Mouse (Mus musculus): ENCODE results near the gene Ptprd. TPM values are rescaled to one million over a fixed set of nuclear protein-coding genes. Genes with fewer than 3 reads are reported as not detected.

Gene Ptprd
- polyA plus RNA-seq, 1 experiment from 2014 or later, result 6.3 TPM

DNA sequence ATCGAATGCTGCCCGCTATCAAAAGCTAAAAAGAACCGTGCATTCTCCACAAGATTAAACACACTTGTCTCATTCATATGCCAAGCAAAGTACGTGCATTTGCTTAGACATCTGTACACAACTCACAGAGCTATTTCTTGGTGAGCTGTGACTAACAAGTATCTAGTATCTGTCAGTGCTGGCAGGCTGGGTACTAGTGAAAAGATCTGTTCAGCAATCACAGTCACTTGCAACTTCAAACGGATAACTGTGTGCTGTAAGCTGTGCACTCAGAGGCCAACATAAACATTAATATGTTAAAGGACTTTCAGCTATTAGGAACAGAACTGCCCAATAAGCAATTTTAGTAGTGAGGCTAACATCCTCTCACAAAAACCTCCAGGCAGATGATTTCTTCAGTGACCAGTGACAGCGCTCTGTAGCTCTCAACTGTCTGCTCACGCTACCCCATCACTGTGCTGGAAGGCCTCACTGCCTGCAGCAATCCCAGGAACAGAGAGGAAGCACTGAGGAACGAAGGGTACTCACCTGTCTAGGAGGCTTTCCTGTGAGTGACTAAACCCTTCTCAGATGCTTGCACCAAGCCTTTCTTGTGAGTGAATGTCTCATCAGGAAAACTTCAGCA, 1918.9 kb downstream of the Ptprd start:
- Histone ChIP-seq H3K27ac (ENCODE audit: low read length) (no peak overlapping the region), H3K27me3 (ENCODE audit: control insufficient read depth, insufficient read depth, low read depth, low read length) (no peaks in the 10 kb centered on the region), H3K36me3 (ENCODE audit: control insufficient read depth, insufficient read depth) (no peaks in the 10 kb centered on the region), H3K4me3 (ENCODE audit: low read depth, low read length) (no peak overlapping the region), H3K9ac (ENCODE audit: low read depth, low read length) (no peak overlapping the region), H3K4me1 (ENCODE audit: control insufficient read depth, low read depth, low read length) (no peaks in the 10 kb centered on the region), H3K4me2 (ENCODE audit: low read depth, low read length) (no peak overlapping the region), H3K9me3 (replicated peaks; ENCODE audit: control insufficient read depth, low read length) (no peaks in the 10 kb centered on the region)
- no peak for ATAC-seq (ENCODE audit: low read depth)
- 70% methylated on average over 8 of the region's 8 CpGs for WGBS (ENCODE audit: insufficient replicate concordance)

DNA sequence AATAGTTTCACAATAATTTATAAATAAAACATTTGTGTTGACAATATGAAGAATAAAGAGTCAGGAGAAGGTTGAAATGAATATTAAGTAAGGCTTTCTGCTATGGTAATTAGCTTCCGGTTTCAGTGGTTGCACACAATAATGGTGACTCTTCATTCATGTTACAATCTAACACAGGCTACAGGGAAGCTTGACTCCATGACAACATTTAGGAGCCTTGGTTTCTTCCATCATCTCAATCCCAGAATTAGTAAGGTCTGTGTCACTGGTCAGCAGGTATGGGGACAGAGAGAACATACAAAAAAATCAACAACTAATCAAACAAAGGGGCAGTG, 1921.3 kb downstream of the Ptprd start:
- Histone ChIP-seq H3K9ac (ENCODE audit: low read depth, low read length) (no peak overlapping the region), H3K27me3 (ENCODE audit: control insufficient read depth, insufficient read depth, low read depth, low read length) (no peaks in the 10 kb centered on the region), H3K4me3 (ENCODE audit: low read depth, low read length) (no peak overlapping the region), H3K4me2 (ENCODE audit: low read depth, low read length) (no peak overlapping the region), H3K27ac (ENCODE audit: low read length) (no peak overlapping the region), H3K4me1 (ENCODE audit: control insufficient read depth, low read depth, low read length) (no peaks in the 10 kb centered on the region), H3K9me3 (replicated peaks; ENCODE audit: control insufficient read depth, low read length) (no peaks in the 10 kb centered on the region), H3K36me3 (ENCODE audit: control insufficient read depth, insufficient read depth) (no peaks in the 10 kb centered on the region)
- no peak for ATAC-seq (ENCODE audit: low read depth)
- WGBS (ENCODE audit: insufficient replicate concordance), result 80% methylated on average over 1 of the region's 1 CpGs

DNA sequence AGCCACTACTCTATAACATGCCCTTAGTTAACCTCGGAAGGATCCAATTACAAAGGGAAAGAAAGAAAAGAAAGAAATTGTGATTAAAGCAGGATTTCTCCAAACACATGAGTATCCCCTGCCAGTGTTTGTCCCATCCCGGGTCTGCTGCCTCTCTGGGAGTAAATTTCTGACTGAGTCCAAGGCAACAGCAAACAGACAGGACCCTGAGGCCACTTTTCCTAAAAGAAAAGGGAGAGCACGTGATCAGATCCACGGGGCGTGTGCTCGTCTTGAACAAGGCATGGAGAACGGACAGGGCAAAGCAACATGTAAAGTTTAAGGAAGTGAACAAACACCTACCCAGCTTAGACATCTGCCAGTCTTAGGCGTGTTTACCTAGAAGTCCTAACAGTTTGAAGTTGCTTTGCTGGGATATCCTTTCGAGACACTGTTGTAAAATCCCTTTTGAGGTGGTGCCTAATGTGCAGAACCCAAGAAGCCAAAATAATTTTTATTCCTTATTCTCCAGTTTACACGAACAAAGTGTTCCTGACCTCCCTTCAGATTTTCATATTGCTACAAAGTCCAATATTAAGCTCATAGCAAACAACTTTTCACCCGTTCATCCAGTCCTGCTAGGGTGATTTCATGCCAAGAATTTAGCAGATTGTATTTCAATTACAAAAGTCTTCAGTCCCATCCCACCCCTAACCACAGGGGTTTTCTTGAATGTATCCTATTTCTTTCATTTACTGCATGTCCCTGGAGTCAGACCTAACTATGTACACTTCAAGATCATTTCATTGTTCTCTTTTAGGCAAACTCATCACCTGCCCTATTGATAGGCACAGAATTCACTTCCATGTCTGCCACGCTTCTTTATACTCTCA, 1921.9 kb downstream of the Ptprd start:
- H3K27ac ChIP-seq (ENCODE audit: low read length), result no peak overlapping the region
- WGBS (ENCODE audit: insufficient replicate concordance), result 52% methylated on average over 12 of the region's 12 CpGs
- no peak overlapping the region for H3K9ac ChIP-seq (ENCODE audit: low read depth, low read length)
- no peak overlapping the region for H3K4me3 ChIP-seq (ENCODE audit: low read depth, low read length)
- no peak overlapping the region for H3K4me2 ChIP-seq (ENCODE audit: low read depth, low read length)
- ATAC-seq (ENCODE audit: low read depth), result no peak
- no peaks in the 10 kb centered on the region for H3K9me3 ChIP-seq (replicated peaks; ENCODE audit: control insufficient read depth, low read length)
- H3K4me1 ChIP-seq (ENCODE audit: control insufficient read depth, low read depth, low read length), result no peaks in the 10 kb centered on the region
- H3K27me3 ChIP-seq (ENCODE audit: control insufficient read depth, insufficient read depth, low read depth, low read length), result no peaks in the 10 kb centered on the region
- no peaks in the 10 kb centered on the region for H3K36me3 ChIP-seq (ENCODE audit: control insufficient read depth, insufficient read depth)

DNA sequence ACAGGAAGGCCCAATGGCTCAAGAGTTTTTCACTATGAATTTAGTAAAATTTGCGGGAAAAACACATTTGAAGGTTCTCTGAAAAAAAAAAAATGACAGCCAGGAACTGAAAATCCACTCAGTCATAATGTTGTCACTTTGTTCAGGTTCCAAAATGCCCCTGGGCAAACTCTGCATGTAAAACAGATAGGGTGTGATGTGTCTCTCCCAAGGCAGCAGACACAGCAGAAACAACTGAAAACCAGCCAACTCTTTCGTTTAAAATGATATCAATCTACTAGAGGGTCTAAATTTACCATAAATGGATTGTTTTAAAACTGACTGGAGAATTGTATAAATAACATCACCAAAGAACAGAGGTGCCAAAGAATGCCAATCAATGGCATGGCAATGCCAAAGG, 1925.7 kb downstream of the Ptprd start:
- Histone ChIP-seq H3K9me3 (replicated peaks; ENCODE audit: control insufficient read depth, low read length) (no peaks in the 10 kb centered on the region), H3K9ac (ENCODE audit: low read depth, low read length) (no peak overlapping the region), H3K4me2 (ENCODE audit: low read depth, low read length) (no peak overlapping the region), H3K4me1 (ENCODE audit: control insufficient read depth, low read depth, low read length) (no peaks in the 10 kb centered on the region), H3K27ac (ENCODE audit: low read length) (no peak overlapping the region), H3K4me3 (ENCODE audit: low read depth, low read length) (no peak overlapping the region), H3K27me3 (ENCODE audit: control insufficient read depth, insufficient read depth, low read depth, low read length) (no peaks in the 10 kb centered on the region), H3K36me3 (ENCODE audit: control insufficient read depth, insufficient read depth) (no peaks in the 10 kb centered on the region)
- WGBS (ENCODE audit: insufficient replicate concordance), result 53% methylated on average over 2 of the region's 2 CpGs
- ATAC-seq (ENCODE audit: low read depth), result no peak

DNA sequence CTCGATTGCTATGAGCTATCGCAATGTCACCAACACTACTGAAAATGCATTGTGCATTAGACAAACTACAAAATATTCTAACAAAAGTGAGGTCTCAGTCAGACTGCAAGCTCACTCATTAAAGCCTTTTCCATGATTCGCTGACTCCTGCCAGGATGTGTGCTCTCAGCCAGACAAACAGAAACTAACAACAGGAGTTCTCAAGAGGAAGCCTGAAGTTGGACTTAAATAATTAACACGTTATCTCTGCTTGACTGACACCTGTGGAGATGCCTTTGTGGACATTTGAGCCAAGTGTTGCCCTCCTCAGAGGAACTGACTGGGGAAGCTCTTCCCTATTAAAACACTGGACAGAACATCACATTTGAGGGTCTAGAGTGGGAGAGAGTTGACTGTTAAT, 1928.9 kb downstream of the Ptprd start:
- Histone ChIP-seq H3K4me2 (ENCODE audit: low read depth, low read length) (no peak overlapping the region), H3K27ac (ENCODE audit: low read length) (no peak overlapping the region)
- 58% methylated on average over 4 of the region's 4 CpGs for WGBS (ENCODE audit: insufficient replicate concordance)

DNA sequence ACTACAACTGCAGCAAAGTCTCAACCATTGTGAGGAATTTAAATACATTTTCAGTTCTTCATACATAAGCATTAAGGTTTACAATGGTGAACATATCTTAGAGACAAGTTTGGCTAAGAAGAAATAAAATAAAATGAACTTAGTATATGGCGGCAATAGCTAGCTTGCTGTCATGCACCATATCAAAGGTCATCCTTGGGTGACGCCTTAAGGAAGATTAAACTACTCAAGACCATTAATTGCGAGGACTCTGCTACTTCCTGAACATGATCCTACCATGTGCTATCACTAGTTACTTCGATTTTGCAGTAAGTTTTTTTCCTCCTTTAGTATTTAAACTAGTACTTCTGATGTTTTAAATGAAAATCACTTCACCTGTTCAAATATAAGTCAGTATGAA, 1949.0 kb downstream of the Ptprd start:
- H3K4me1 ChIP-seq (ENCODE audit: control insufficient read depth, low read depth, low read length), result no peaks in the 10 kb centered on the region
- H3K4me3 ChIP-seq (ENCODE audit: low read depth, low read length), result no peak overlapping the region
- no peak overlapping the region for H3K27ac ChIP-seq (ENCODE audit: low read length)
- WGBS (ENCODE audit: insufficient replicate concordance), result 57% methylated on average over 4 of the region's 4 CpGs
- no peaks in the 10 kb centered on the region for H3K36me3 ChIP-seq (ENCODE audit: control insufficient read depth, insufficient read depth)
- no peaks in the 10 kb centered on the region for H3K9me3 ChIP-seq (replicated peaks; ENCODE audit: control insufficient read depth, low read length)
- no peak for ATAC-seq (ENCODE audit: low read depth)
- H3K27me3 ChIP-seq (ENCODE audit: control insufficient read depth, insufficient read depth, low read depth, low read length), result no peaks in the 10 kb centered on the region
- no peak overlapping the region for H3K4me2 ChIP-seq (ENCODE audit: low read depth, low read length)
- H3K9ac ChIP-seq (ENCODE audit: low read depth, low read length), result no peak overlapping the region

More for the DNA sequence above, 1928.9 kb downstream of the Ptprd start:
- no peaks in the 10 kb centered on the region for H3K9me3 ChIP-seq (replicated peaks; ENCODE audit: control insufficient read depth, low read length)
- no peaks in the 10 kb centered on the region for H3K36me3 ChIP-seq (ENCODE audit: control insufficient read depth, insufficient read depth)
- H3K27me3 ChIP-seq (ENCODE audit: control insufficient read depth, insufficient read depth, low read depth, low read length), result no peaks in the 10 kb centered on the region
- no peak overlapping the region for H3K9ac ChIP-seq (ENCODE audit: low read depth, low read length)
- no peaks in the 10 kb centered on the region for H3K4me1 ChIP-seq (ENCODE audit: control insufficient read depth, low read depth, low read length)
- no peak for ATAC-seq (ENCODE audit: low read depth)
- no peak overlapping the region for H3K4me3 ChIP-seq (ENCODE audit: low read depth, low read length)

DNA sequence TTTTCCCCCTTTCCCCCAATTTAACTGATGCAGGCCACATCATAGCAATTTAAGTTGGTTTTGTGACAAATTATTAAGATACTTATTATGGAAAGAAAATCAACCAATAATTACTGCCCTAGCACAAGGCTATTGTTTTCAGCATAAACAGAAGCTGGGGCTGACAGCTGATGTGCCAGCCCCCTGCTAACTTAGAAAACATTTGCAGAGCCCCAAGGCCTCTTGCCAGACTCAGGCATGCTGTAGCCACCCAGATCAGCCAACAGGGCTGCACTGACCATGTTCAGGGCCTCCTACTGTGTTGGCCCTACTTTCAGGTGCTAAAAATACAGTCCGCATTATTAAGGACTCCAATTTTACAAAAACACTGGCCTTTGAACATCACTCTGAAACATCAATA, 1951.1 kb downstream of the Ptprd start:
- H3K27ac ChIP-seq (ENCODE audit: low read length), result no peak overlapping the region
- WGBS (ENCODE audit: insufficient replicate concordance), result 75% methylated on average over 1 of the region's 1 CpGs
- no peaks in the 10 kb centered on the region for H3K27me3 ChIP-seq (ENCODE audit: control insufficient read depth, insufficient read depth, low read depth, low read length)
- H3K4me3 ChIP-seq (ENCODE audit: low read depth, low read length), result no peak overlapping the region
- H3K4me1 ChIP-seq (ENCODE audit: control insufficient read depth, low read depth, low read length), result no peaks in the 10 kb centered on the region
- H3K9ac ChIP-seq (ENCODE audit: low read depth, low read length), result no peak overlapping the region
- no peak for ATAC-seq (ENCODE audit: low read depth)
- no peak overlapping the region for H3K4me2 ChIP-seq (ENCODE audit: low read depth, low read length)
- no peaks in the 10 kb centered on the region for H3K9me3 ChIP-seq (replicated peaks; ENCODE audit: control insufficient read depth, low read length)
- no peaks in the 10 kb centered on the region for H3K36me3 ChIP-seq (ENCODE audit: control insufficient read depth, insufficient read depth)

DNA sequence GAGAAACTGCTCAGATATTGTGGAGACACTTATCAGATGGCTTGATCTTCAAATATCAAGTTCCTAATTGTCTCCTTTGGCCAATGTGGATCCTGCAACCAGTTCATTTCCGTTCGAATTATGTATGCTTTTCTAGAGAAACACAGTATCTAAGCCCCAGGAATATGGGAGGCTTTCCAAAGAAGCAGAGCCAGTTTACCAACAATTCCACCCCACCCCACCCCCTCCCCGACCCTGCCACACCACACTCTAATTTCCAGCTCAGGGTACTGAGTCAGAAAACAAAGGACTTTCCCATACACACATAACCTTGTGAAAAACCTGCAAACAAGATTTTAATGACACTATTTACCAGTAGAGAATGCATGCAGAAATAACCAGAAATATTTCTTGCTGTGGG, 1951.5 kb downstream of the Ptprd start:
- ATAC-seq (ENCODE audit: low read depth), result no peak
- no peaks in the 10 kb centered on the region for H3K9me3 ChIP-seq (replicated peaks; ENCODE audit: control insufficient read depth, low read length)
- 48% methylated on average over 3 of the region's 3 CpGs for WGBS (ENCODE audit: insufficient replicate concordance)

DNA sequence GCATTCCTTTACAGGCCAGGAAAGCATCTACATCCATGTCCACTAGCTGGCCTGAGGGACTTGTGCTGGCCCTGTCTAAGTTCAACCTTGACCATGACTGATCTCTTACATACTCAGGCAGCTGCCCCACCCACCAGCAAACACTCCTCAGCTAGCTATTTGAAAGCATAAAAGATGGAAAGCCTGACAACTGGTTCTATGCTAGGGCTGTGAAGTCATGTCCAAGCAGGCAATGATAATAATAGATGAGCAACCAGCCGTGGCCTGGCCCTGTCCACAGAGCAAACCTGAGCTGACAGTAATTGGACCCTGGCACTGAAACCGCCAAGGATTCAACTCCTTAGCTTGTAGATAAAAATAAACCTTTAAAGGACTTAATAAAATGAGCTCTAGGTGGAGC, 1952.1 kb downstream of the Ptprd start:
- Histone ChIP-seq H3K27me3 (ENCODE audit: control insufficient read depth, insufficient read depth, low read depth, low read length) (no peaks in the 10 kb centered on the region), H3K9me3 (replicated peaks; ENCODE audit: control insufficient read depth, low read length) (no peaks in the 10 kb centered on the region), H3K9ac (ENCODE audit: low read depth, low read length) (no peak overlapping the region), H3K4me1 (ENCODE audit: control insufficient read depth, low read depth, low read length) (no peaks in the 10 kb centered on the region), H3K4me2 (ENCODE audit: low read depth, low read length) (no peak overlapping the region), H3K27ac (ENCODE audit: low read length) (no peak overlapping the region), H3K4me3 (ENCODE audit: low read depth, low read length) (no peak overlapping the region), H3K36me3 (ENCODE audit: control insufficient read depth, insufficient read depth) (no peaks in the 10 kb centered on the region)
- no peak for ATAC-seq (ENCODE audit: low read depth)
- 63% methylated on average over 2 of the region's 2 CpGs for WGBS (ENCODE audit: insufficient replicate concordance)

More for the DNA sequence above, 1951.5 kb downstream of the Ptprd start:
- no peaks in the 10 kb centered on the region for H3K4me1 ChIP-seq (ENCODE audit: control insufficient read depth, low read depth, low read length)
- H3K9ac ChIP-seq (ENCODE audit: low read depth, low read length), result no peak overlapping the region
- H3K27me3 ChIP-seq (ENCODE audit: control insufficient read depth, insufficient read depth, low read depth, low read length), result no peaks in the 10 kb centered on the region
- no peak overlapping the region for H3K4me2 ChIP-seq (ENCODE audit: low read depth, low read length)
- no peak overlapping the region for H3K4me3 ChIP-seq (ENCODE audit: low read depth, low read length)
- H3K27ac ChIP-seq (ENCODE audit: low read length), result no peak overlapping the region
- no peaks in the 10 kb centered on the region for H3K36me3 ChIP-seq (ENCODE audit: control insufficient read depth, insufficient read depth)

Data from liver, embryonic 16.5 days (tissue).